Mouse (Mus musculus) CD8-positive naive resting alpha-beta T cell, adult 57 days (primary cell): ENCODE measurements around the gene Twnk. TPM values are rescaled to one million over a fixed set of nuclear protein-coding genes. Genes with fewer than 3 reads are reported as not detected.

Experiments used
- total RNA-seq: library from RNA; stranded (reverse); gene quantifications from one replicate; pipeline ENCODE4 v1.2.4, GENCODE M21; 2023

Gene Twnk
- 12.6 TPM for total RNA-seq

GRCm38 (mm10) chr19:45005444-45005843 is at the start of gene Twnk:
Gene Twnk (plus strand): TSS chr19:45005663.

GRCm38 (mm10) chr19:44988831-44989566 is 16.5 kb upstream of the Twnk start, which contains the start of gene Sema4g:
Gene Sema4g (plus strand): TSS chr19:44989101.

GRCm38 (mm10) chr19:45005957-45006712 is 672 bp downstream of the Twnk start, which contains the start of gene Mrpl43:
Gene Mrpl43 (minus strand): TSS chr19:45006442.

DNA sequence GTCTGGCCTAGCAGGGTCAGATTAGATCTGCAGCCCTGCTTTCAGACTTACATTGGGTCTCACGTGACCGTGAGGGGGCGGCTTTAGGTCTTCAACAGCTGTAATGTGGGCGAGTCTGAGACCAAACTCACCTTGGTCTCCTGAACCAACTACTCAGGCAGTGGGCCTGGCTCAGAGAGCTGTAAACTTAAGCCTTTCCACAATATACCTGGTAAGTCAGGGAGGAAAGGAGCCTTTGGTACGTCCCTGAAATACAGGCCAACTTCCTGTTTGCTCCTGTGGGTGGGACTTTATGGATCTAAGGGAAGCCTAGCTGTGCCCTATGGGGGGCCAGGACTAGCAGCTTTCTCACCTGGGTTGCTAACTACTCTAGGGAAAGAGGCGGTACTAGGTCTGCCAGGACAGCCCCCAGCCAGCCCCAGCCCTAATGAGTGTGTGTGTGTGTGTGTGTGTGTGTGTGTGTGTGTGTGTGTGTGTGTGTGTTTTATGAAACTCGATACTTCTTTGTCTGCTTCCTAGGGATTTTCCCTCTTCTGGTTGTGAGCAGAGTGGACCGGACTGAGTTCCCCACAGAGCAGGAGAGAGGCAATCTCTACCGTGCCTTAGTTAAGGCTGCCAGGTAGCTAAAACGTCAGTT is 9.0 kb downstream of the Twnk start, which contains the start of gene Lzts2:
TSS of gene Lzts2 (plus strand) at position 80 of the 637 bp plus-strand sequence.

GRCm38 (mm10) chr19:45045651-45046050 is 40.2 kb downstream of the Twnk start, which contains the start of gene Pdzd7:
Gene Pdzd7 (minus strand): TSS chr19:45045717.

GRCm38 (mm10) chr19:45047417-45047934 is 42.0 kb downstream of the Twnk start, which contains the start of gene Sfxn3:
Gene Sfxn3 (plus strand): TSS chr19:45047503.

Other genes with a start within 250 kb of the Twnk start
- not detected for gene Pax2, start 249.6 kb upstream of the Twnk start, total RNA-seq
- 39.5 TPM for gene Slf2, start 74.5 kb upstream of the Twnk start, total RNA-seq
- gene Sema4g, start 16.6 kb upstream of the Twnk start, total RNA-seq = 1.5 TPM
- gene Mrpl43, start 779 bp downstream of the Twnk start, total RNA-seq = 25.2 TPM
- 3.2 TPM for gene Lzts2, start 8.8 kb downstream of the Twnk start, total RNA-seq
- gene Pdzd7, start 40.1 kb downstream of the Twnk start, total RNA-seq = not detected
- gene Sfxn3, start 41.8 kb downstream of the Twnk start, total RNA-seq = 67.0 TPM
- gene Kazald1, start 69.6 kb downstream of the Twnk start, total RNA-seq = not detected
- not detected for gene Tlx1, start 145.0 kb downstream of the Twnk start, total RNA-seq
- not detected for gene Lbx1, start 230.1 kb downstream of the Twnk start, total RNA-seq